Mouse (Mus musculus) cerebellum, postnatal 10 days (tissue): ENCODE data around the gene Incenp.
A peak's percentile ranks its signal among the peaks of the same experiment; 100 is the strongest.
"Not testable (repeated sequence)": the region's sequence is repeated elsewhere in the genome, so short reads cannot be mapped to it uniquely, and the experiment has no call there.

Experiments
- DNase-seq, 2 experiments: peaks; one replicate each; pipeline ENCODE4 v3.0.0; 2021; ENCODE audit warnings: mixed read lengths in 2 of 2

Incenp gene

GRCm38 (mm10) chr19:9899072-9899779 lies at the start of gene Incenp:
Incenp (minus strand) TSS chr19:9899551.
- DNase-seq: peak; percentile 92 to 93

- DNase-seq: no peak
Measured at GRCm38 (mm10) chr19:9946986-9947385, 47.6 kb upstream of the Incenp start.

DNA sequence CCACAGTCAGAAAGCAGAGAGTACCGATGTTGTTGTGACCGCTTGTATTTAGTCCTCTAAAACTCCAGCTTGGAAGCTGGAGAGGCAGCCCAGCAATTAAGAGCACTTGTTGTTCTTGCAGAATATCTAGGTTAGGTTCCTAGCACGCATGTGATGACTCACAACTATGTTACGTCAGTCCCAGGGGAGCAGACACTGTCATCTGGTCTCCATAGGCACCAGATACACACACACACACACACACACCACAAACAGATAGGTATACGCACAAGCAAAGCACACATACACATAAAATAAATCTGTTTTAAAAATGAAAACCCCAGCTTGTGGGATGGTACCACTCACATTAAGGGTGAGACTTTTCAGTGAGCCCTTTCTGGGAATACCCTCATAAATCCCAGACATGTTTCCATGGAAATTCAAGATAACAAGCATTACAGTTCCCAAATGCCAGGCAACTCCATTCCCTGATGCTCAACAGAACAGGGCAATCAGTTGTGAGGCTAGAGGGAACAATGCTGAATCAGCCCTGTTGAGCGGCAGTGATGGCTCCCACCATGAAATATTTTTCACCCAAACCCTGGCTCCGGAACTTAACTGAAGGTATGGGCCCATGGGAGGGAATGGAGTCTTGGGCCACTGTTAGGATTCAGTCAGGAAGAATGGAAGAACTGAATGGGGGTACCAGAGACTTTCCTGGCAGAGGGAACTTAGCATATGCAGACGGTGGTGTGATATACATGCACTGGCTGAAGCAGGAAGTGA lies 46.6 kb upstream of the Incenp start:
- no peak for DNase-seq

- DNase-seq: no peak
Measured at GRCm38 (mm10) chr19:9942539-9943533, 43.5 kb upstream of the Incenp start.

- DNase-seq: no peak
Measured at GRCm38 (mm10) chr19:9941809-9942208, 42.5 kb upstream of the Incenp start.

GRCm38 (mm10) chr19:9940903-9941302 lies 41.6 kb upstream of the Incenp start:
- no peak for DNase-seq

DNA sequence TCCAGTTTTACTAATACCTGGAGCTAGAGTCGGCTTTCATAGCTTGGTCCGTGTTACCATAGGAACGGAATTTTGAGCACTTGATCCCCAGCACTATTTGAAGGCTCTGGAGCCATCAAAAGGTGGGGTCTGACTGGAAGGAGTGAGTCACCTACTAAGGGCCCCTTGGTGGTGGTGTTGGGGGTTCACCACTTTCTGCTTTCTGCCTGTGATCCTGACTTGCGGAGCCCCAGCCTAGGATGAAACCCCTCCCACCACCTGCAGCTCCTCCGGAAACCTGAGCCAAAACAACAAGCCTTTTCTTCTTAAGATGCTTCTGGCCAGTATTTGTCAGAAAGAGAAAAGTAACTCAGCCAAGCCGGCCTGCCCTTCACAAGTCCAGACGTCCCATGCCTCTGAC lies 40.5 kb upstream of the Incenp start:
- DNase-seq: no peak

DNA sequence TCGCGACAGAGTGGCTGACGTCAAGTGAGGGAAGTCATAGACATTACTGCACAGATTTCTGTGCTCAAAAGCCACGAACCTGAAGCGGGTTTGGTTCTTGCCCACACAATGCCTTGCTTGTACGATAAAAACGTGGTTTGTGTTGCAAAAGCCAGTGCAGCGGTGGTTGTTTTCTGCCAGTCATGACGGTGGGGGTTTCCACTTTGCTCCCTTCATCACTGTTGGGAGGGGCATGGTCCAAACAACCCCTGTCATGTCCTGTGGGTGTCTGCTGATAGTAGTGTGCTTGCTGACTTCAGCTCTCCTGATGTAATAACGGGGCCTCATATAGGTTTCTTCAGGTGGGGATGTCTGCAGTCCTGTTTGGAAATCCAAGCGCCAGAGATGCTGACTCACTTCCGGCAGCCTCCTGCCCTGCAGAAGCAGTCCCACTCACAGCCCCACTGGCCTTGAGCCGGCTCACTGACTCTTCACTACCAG lies 39.5 kb upstream of the Incenp start:
- no peak for DNase-seq

GRCm38 (mm10) chr19:9938156-9938823 lies 38.9 kb upstream of the Incenp start:
- no peak for DNase-seq

GRCm38 (mm10) chr19:9937428-9937827 lies 38.1 kb upstream of the Incenp start:
- DNase-seq: no peak

DNA sequence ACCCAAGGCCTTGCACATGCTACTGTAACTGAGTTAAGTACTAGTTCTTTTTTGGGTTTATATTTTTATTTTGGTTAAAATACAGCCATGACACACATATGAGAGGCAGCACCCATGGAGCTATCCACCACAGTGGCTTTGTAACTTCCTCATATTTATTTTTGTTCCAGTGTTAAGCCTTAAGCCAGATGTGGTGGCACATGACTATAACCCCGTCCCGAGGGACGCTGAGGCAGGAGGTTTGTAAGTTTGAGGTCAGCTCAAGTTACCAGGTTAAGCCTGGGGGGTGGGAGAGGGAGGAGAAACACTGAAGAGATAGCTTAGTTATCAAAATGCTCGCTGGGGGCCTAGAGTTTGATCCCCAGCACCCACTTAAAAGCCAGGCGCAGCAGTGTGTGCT lies 37.2 kb upstream of the Incenp start:
- DNase-seq: no peak

DNA sequence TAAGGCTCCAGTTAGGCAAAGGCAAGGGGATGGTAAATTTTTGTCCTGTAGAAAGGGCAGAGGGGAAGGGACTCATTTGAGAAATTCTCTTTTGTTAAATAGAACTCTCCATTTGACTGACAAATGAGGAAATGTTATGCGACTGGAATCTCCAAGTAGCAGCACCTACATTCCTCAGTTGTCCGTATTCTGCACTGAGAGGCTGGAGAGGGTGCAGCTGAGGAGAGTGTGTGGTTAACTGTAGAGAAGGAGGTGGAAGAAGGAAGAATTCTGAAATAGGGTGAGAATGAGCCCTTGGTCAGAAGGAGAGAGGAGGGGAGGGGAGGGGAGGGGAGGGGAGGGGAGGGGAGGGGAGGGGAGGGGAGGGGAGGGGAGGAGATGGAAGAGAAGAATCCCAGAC lies 34.6 kb upstream of the Incenp start:
- no peak for DNase-seq

- not testable (repeated sequence) for DNase-seq
Measured at GRCm38 (mm10) chr19:9931167-9931607, 31.8 kb upstream of the Incenp start.

DNA sequence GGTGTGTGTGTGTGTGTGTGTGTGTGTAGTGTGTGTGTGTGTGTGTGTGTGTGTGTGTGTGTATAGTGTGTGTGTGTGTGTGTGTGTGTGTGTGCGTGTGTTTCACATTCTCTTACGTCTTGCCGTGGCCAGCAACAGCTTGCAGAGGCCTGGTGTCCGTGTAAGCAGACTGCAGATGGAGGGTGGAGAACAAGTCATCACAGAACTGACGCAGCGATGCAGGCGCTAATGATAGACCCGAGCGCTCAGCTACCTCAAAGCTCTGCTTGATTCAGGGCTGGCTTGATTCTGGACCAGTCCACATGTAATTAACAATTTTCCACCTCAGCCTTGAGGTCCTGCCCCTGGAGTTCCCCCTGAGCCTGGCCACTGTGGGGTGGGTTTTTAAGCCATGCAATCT lies 28.7 kb upstream of the Incenp start:
- no peak for DNase-seq

DNA sequence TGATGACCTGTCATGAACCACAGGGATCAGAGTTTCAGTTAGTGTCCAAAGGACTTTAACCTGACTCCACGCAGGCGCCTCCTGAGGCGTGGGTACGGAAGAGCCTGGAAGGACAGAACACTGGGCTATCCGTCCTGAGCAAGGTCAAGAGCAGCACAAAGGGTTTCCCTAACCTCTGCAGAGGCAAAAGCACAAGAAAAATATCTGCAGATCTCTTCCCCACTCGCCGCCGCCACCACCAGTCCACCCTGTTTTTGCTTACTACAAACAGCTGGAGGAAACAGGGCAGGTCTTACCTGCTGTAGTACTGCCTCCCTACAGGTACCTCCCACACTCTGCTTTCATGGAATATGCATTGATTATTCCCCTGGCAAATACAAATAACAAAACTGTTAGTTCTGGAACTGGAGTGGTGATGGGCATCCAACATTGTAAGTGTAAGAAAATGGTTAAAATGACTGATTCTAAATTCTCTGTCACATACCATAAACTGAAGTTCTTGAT lies 25.5 kb upstream of the Incenp start:
- no peak for DNase-seq

DNA sequence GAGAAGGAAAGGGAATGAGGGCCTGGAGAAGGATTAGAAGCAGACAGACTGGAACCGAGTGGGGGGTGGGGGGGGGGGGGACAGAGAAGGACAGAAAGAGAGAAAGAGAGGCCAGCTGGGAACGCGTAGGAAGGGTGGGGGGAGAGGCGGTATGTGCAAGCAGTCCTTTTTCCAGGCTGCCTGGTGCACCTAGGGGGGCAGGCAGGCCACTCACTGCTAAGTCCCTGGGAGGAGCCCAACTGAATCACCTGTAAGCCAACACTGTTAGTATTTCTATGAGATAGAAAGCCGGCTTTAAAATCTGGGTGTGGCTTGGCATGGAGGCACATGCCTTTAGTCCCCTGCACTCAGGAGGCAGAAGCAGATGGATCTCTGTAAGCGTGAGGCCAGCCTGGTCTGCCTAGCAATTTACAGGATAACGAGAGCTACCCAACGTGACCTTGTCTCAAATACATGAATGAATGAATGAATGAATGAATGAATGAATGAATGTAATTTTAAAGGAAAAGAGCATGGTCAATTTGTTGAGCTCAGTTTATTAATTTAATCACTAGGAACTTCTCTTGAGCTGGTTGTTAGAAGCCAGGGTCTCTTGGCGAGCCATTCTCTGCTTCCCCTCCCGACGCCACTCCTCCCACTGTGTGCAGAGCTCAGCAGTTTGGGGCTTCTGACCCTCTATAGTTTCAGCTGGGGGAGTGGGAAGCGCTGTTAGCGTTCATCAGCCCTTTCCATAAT lies 24.9 kb upstream of the Incenp start:
- no peak for DNase-seq

GRCm38 (mm10) chr19:9923048-9923447 lies 23.7 kb upstream of the Incenp start:
- DNase-seq: no peak

DNA sequence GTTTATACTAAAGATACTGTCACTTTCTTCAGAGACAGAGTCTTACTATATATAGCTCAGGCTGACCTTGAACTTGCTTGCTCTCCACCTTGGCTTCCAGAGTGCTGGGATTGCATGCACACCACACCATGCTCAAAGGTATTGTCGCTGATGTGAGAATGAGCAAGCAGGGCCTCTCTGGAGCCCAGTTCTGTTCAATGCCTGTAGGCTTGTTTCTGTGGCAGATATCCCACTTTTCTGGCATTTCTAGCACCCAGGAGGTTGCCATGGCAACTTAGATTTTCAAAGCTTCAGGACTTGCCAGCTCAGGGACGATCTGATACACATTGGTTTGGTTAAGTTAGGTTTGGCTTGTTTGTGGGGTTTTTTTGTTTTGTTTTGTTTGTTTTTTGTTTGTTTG lies 22.9 kb upstream of the Incenp start:
- peak; percentile 61 to 67 for DNase-seq

- DNase-seq: peak; percentile 13 to 49
Measured at GRCm38 (mm10) chr19:9920835-9921784, 21.8 kb upstream of the Incenp start.
